Mouse (Mus musculus) adipocyte (in vitro differentiated cells): Measurements from ENCODE around the gene Kcnc4.
A peak's percentile ranks its signal among the peaks of the same experiment; 100 is the strongest.

Experiments used
- DNase-seq: peaks from one replicate; pipeline ENCODE4 v3.0.0-alpha.2; 2016; ENCODE audit warnings: low spot score

Kcnc4 gene

GRCm38 (mm10) chr3:107459196-107459772 is at the start of gene Kcnc4:
Kcnc4 (minus strand) TSS chr3:107459552.
- no peak for DNase-seq

- DNase-seq, result no peak
These were observed 49.3 kb upstream of the Kcnc4 start for GRCm38 (mm10) chr3:107508696-107509095.

- DNase-seq, result no peak
These were observed 48.6 kb upstream of the Kcnc4 start for GRCm38 (mm10) chr3:107507966-107508365.

DNA sequence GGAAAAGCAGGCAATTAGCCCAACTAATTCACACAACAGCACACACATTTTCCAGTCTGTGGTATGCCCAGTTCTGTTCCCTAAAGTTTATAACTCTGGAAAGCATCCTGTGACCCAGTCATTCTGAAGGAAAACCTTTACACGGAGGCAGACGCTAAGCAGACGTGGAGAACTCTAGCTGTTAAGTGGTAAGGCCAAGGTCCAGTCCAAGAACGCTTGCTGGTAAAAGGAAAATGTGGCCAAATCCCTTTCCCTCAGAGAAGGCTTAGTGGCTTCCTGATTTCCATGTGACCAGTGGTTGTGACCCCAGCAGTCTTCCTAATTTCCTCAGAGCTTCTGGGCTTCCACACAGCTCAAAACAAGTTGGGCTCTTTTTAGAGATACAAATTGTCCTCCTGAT is 47.2 kb upstream of the Kcnc4 start:
- DNase-seq, result no peak

DNA sequence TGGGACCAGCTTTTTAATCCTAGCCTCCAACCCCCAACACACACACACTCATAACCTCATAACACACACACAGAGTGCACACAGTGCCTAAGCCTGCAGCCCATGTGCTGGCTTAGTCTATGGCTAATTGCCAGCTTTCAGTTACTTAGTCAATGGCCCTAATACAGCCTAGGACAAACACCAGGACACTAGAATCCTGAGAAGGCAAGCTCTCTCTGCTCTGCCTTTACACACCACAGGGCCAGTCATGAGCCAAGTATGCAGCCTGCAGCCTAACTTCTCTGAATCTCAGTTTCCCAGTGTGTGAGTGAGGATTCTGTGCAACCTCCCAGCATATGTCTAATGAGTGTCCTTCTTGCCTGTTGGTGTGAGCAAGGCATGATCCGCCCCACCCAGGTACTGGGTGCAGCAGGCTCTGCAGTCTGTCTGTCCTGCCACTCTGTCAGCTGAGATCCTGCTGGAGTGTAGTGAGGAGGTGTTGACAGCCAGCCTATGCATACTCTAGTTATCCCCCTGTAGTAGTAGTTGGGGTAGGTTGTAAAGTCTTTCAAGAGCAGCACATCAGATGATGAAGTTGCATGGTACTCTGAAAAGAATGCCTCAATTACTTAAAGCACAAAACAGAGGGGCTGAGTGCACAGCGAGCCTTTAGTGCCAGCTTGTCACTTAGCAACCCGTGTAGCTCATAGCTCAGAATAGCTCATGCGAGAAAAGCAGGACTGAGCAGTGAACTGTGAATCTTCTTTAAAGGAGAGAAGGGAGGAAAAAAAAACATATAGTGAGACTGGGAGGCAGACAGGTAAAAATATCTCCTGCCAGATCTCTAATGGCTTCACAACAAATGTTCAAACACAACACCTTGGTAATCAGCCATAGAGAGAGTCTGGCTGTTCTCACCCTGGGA is 46.4 kb upstream of the Kcnc4 start:
- no peak for DNase-seq

DNA sequence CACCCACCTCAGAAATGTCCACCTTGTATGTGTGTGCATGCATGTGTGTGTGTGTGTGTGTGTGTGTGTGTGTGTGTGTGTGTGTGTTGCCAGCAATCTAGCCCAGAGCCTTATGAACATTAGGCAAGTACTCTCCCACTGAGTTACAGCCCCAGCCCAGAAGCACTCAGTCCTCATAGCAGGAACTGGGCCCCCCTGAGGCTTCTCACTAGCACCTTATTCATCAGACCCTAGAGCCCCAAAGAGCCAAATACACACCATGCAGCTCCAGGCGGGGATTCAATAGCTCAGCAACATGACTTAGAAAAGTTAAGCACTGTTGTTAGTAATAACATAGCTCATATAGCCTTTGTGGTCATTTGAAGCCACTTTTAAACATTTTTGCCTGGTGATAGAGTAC is 45.2 kb upstream of the Kcnc4 start:
- no peak for DNase-seq

- no peak for DNase-seq
These were observed 44.4 kb upstream of the Kcnc4 start for GRCm38 (mm10) chr3:107503716-107504115.

DNA sequence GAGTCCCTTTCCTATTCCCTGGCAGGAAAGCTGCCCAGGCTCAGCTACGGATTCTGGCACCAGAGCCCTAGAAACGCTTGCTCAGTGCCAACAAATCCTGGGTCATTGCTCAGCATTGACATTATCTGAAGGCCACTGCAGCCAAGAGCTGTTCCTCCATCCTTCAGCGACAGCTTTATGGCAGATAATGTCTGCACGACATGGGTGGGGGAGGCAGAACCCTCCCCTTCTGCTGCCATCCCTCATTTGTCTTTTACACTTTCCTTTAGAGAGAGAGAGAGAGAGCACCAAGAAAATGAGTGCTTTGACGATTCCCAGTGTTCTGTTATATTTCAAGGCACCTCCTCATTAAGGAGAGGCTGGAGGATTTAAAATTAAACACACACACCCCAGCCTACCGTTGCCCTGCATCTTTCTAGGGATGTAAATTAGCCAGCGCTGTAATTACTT is 42.4 kb upstream of the Kcnc4 start:
- peak; percentile 27 for DNase-seq

DNA sequence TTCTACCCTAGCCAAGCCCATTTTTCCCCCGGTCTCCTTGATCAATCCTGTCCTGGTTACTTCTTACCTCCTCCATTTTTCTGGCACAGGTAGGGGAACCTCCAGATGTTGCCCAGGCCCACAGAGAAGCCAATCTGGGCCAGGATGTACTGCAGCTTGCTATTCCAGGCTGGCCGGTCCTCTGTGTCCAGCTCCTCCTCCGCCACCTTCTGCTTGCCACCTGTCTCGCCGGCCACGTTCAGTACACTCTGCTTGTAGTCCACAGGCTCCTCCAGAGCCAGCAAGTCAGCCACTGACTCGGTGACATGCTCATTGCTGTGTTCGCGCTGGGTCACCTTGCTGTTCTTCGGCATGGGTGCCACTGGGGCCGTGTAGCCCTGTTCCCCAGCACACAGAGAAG is 40.9 kb upstream of the Kcnc4 start:
- DNase-seq, result no peak

DNA sequence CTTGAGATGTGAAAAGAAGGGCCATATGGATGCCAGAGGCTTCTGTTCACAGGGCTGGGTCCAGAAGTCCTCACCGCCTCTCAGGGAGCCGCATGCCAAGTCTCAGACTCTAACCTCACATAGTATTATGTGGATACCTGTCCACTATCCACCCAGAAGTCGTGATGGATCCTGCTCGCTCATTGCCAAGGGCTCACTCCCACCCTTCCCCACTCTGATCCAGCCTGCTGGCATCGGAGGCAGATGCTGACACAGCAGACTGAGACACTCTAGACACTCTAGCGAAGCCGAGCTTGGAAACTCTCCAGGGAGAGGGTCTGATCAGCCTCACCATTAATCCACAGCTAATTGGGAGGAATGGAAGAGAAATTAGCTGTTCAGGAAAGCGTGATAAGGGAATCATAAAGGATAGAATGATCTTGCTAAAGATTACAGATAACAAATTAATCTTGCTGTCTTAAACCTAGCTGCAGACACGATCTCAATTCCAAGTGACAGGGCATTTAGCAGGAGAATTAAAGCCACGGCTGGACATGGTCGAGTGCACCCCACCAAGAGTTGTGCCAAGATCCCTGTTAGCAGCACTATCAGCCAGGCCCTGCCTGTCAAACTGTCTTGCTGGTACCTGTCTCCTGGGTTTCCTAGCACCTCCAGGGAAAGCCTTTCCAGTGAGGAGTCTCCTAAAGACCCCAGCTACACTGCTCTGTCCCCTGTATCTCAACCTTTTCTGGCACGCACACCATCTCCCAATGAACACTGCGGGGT is 36.9 kb upstream of the Kcnc4 start:
- DNase-seq, result no peak

GRCm38 (mm10) chr3:107495524-107495923 is 36.2 kb upstream of the Kcnc4 start:
- DNase-seq, result no peak

DNA sequence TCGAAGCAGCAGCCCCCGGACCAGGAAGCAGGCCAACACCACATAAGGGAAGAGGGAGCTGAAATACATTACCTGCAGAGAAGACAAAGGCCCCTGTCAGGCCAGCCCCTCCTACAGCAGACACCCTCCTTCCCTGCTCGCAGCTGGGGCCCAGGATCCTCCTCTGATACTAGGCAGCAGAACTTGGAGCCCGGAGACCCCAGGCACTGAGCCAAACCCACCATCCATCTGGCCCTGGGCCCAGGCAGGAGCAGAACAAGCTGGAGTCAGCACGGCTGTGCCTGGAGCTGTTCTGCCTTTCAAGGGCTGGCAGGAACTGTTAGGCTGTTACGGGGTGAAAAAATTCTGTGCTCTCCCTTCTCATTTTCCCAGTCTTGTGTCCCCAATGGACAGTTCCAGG is 32.1 kb upstream of the Kcnc4 start:
- no peak for DNase-seq

- no peak for DNase-seq
These were observed 29.3 kb upstream of the Kcnc4 start for GRCm38 (mm10) chr3:107488637-107489036.

DNA sequence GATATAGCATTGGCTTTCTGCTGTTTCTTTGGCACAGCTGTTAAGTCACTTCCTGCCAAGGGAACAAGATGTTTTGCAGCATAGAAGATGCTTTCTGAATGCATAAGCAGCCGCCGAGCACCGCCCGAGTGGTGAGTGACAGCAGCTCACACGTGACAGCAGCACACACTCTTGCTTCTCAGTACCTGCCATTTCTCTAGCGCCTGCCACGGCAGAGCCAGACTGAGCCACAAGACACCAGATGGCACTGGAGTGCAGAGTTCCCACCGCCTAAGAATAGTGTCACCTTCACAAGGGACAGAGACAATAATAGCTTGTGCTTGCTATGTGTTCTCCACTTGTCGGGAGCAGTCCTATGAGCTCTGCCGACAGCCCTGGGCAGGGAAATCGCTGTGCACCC is 23.9 kb upstream of the Kcnc4 start:
- no peak for DNase-seq

GRCm38 (mm10) chr3:107480660-107481059 is 21.3 kb upstream of the Kcnc4 start:
- DNase-seq, result no peak

GRCm38 (mm10) chr3:107472198-107472597 is 12.8 kb upstream of the Kcnc4 start:
- peak; percentile 62 for DNase-seq

DNA sequence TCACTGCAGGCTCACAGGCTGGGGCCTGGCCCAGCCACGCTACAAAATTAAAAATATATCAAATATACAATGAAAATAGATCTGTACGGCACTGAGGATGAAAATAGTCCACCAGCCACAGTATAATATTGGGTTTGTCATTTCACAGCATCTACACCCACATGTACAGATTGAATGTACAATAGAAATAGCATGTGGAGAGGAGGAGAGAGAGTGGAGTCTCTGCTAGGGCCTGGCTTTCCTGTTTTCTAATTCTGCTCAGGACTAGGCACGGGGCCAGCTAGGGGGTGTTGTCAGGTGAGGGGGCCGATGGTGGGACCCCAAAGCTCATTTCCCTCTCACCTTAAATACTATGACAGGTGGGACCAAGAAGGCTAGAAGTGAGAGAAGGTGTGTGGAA is 9.7 kb upstream of the Kcnc4 start:
- DNase-seq, result no peak

DNA sequence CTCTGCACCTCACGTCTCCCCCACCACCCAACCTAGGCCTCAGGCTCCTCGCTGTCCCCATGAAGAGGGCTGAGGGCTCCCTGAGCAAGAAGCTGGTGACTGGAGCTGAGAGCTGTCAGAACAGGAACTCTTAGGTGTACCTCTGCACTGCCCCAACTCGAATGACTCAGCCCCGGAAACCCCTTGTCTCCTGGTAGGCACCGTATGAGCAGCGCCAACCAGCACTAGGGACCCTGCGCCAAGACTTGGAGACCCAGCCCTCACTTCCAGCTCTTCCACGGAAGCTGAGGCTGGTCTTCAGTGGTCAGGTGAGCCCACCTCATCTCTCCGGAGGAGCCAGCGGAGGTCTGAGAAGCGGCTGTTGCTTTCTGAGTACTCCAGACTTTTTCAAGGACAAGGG is 8.8 kb upstream of the Kcnc4 start:
- no peak for DNase-seq

GRCm38 (mm10) chr3:107466577-107466976 is 7.2 kb upstream of the Kcnc4 start:
- peak; percentile 75 for DNase-seq

DNA sequence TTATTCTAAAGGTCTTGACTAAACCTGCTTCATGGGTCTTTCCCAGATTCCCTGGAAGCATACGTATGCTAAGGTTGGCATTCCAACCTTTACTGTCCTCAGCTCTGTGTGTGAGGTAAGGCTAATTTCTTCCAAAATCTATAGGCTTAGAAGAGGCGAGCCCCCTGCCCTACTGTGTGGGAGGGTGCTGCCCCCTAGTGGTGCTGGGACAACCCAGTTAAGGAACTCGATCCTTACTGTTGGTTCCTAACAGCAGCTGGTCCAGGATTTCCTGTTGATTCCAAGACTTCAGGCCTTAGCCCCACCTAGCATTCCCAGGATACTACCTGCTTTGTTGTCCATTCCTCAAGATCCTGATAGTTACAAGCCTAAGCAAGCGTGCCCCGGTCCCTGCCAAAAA is 2.8 kb upstream of the Kcnc4 start:
- peak; percentile 65 for DNase-seq

DNA sequence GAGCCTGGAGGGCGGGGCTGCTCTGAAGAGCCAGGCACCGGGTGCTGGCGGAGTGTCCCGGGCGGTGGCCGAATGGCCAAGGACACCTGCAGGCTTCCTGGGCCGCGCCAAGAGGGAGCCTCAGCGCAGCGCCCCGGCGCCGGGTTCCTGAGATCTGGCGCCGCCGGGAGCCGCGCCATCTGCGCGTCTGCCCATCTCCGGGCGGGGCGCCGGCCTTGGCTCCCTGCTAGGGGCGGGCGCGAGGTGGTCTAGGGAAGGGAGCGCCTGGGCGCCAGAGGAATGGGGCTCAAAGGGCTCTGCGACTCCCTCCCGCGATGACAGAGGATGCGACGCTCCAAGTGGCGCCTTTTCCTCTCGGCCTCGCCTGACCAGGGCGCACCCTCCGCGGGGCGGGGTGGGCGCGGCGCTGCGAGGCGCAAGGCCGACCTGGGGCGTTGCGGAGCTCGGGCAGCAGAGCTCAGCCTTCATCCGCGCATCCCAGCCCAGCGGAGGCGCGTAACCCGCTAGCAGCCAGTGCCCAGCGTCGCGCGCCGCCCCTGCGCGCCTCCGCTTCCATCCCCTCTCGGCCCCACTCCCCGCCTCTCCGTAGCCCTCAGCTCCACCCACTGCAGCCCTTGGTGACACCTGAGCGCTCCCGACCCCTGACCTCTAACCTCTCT is 550 bp upstream of the Kcnc4 start:
- DNase-seq, result no peak

GRCm38 (mm10) chr3:107458528-107459195 is 690 bp downstream of the Kcnc4 start:
- DNase-seq, result no peak
